Mouse (Mus musculus): ENCODE data around the gene Pkd1l3.

Pkd1l3 gene

DNA sequence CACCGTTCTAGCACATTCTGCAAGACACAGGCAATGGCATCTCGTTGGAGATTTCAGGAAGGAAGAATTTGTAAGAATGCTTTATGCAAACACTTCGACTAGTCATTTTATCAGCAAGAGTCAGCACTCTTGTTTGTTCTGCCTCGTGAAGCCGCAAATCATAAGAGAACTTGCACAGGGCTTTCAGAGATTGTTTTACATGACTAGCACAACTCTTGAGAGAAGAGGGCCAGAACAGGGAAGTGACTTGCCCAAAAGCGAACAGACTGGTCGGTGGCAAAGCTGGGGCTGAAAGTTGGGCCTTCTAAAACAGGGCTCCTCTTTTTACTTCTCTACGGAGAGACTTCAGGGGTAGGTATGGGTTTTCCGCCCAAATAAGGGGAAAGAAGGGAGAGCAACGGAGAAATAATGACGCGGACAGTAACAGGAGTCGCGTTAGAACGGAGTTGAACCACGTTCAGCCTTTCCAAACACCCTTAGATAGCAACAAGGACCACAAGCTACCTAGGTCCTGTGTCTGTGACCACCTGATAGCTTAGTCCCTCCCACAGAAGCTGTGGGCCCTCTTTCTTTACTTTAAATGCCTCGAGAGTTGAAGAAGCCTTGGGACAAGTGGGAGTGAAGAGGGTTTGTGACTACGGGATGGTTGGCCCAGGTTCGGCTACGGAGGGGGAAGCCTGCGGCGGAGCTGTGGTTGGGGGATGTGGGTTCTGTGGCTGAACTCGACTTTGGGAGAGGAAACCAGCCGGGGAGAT, 90.4 kb downstream of the Pkd1l3 start:
- no peak for DNase-seq (ENCODE audit: low spot score in 2 of 2)

DNA sequence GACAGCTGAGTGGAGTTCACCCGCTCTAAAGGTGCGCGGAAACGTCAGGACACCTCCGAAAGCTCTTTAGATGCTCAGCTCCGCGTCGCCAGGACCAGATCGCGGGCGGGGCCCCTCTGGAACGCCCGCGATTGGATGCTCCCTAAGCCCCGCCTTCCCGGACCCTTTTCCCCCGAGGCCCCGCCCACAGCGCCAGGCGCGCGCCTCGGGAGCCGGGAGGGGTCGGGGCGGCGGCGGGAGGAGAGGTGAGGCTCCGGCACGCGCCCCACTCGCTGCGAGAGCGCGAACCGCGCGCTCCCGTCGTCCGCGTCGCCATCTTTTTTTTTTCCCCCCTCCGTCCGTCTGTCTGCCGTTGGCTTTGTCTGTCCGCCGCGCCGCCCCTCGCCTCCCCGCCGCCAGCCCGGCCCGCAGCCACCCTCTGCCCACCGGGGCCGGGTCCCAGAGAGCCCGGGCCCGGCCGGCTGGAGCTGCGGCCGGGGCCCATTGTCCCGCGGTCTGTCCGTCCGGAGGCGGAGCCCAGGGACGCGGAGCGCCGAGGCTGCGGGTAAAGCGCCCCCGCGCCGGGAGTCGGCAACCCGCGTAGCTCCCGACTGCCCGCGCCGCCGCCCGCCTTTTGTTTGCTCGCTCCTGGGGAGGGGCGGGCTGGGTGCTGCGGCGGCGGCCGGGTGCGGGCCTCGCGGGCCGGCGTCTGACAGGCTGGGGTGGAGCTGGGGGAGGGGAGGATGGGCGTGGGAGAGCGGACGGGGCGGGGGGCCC, 91.2 kb downstream of the Pkd1l3 start, which contains the start of gene Zfp821:
Gene Zfp821 (plus strand): TSS at position 227 of the 756 bp plus-strand sequence.
- DNase-seq (ENCODE audit: low spot score in 2 of 2): peak; percentile 84 to 91

DNA sequence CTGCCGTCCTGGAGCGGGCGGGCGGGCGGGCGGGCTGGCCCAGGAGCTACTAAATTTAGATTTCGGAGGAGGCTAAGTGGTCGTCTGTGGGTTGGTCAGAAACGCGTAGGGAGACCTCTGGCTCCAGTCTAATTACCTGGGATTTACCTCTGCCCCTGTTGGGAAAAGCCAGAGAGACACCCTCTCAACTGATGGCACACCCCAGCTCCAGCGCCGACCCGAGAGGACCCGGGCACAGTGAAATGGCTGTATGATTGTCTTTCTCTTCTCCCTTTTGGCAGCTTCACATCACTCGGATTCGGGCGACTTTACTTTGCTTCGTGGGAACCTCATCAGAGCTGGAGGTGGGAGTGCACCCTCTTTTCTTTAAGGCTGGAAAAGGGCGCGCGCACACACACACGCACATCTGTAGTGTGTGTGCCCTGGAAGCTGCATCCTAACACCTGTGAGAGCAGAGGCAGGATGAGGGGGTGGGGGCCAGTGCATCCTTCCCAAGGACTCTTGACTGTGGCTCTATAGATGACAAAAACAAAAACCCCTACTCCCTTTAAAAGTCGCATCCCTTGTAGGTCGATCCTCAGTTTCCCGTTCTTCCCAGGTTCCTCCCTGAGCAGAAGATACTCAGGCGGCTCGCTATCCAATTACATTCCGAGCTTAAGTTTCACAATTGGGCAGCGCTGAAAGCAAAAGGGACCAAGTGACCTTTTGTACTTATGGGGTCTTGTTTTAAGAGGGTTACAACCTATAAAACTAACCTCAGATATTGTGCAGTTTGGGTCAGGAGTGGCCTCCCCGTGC, 92.0 kb downstream of the Pkd1l3 start:
- DNase-seq (ENCODE audit: low spot score in 2 of 2): no peak

DNA sequence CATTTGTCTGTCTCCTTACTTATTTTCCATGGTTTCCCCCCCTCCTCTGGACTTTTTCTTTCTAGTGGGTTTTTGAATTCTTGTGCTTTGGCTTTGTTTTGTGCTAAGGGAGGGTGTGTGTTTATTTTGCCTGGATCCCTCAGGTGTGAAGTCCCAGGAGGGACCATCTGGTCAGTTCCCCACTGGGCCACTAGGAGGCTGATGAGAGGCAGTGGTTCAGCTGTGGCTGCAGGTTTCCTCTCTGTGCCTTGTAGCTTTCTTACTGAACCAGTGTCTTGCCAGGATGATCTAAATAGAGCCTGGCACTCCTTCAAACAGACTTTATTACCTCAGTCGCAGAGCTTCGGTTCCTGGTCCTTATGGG, 92.5 kb downstream of the Pkd1l3 start:
- peak; percentile 57 to 68 for DNase-seq (ENCODE audit: low spot score in 2 of 2)

DNA sequence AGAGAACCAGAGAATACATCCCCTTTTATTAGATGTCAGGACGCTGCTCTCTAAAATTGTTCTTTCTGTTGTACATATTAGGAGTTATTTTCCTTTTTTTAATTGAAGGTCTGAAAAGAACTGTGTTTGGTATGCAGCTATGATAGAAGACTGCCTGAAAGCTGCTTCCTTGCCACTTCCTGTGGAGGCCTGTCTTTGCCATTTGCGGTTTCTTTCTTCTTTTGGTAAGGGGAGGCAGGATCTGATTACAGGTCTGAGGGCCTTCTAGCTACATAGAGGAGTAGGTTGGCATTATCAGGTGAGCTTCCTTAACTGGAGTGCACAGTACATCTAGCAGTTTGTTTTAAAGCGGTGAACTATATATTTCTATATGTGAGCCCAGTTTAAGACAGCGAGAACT, 93.6 kb downstream of the Pkd1l3 start:
- DNase-seq (ENCODE audit: low spot score in 2 of 2): no peak

DNA sequence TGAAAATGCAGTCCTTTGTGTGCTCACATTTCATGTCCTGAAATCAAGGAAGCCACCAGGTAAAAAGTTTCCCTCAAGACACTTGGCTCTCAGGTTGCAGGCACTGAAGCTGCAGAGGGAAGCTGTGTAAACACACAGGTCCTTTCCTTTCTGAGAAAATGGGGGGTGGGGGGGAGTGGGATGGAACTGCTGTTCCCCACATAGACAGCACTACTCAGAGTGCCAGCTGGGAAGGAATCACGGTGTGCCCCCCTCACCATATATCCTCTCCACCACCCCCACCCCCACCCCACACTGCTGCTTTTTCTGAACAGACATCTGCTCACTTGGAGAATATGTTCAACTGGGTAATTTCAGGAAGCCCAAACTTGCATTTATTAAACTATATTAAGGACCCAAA, 98.2 kb downstream of the Pkd1l3 start:
- no peak for DNase-seq (ENCODE audit: low spot score in 2 of 2)

DNA sequence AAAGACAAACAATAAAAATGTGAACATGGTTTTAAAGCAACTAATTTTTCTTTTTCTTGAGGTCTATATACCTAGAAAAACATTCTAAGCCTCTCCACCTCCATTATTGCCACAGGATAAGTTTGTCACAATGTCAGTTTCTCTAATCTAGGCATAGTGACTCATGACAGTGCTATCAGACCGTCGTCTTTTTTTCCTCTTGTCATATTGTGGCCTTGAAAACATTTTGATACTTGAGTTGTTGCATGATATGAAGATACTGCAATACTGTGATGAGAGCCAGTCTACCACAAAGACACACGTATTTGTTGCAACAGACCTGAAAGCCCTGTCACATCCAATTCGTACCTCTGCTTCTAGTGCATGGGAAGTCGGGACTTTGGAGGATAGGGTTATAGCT, 100.6 kb downstream of the Pkd1l3 start:
- no peak for DNase-seq (ENCODE audit: low spot score in 2 of 2)

All from frontal cortex, postnatal 14 days (tissue).